Mouse (Mus musculus) midbrain, embryonic 16.5 days (tissue): ENCODE measurements around the gene Arid3a. TPM values are rescaled to one million over a fixed set of nuclear protein-coding genes. Genes with fewer than 3 reads are reported as not detected.

ENCODE experiments used
- ATAC-seq: fragments of 200-750 bp; cut with Nextera tagmentation; 2 replicates; pipeline ENCODE4 v1.8.0; 2017; ENCODE audit warnings: moderate TSS enrichment
- H3K27ac ChIP-seq: fragments of 300-500 bp; sonication (generic); 2 replicates; pipeline ENCODE4 v1.5.1; 2014; ENCODE audit warnings: mild to moderate bottlenecking, low read length, mixed read lengths
- H3K27me3 ChIP-seq: fragments of 300-500 bp; sonication (generic); 2 replicates; pipeline ENCODE4 v1.6.1; 2014; ENCODE audit warnings: low read depth, low read length, mixed read lengths; ENCODE audit not compliant: control insufficient read depth, insufficient read depth
- H3K36me3 ChIP-seq: fragments of 300-500 bp; sonication (generic); 2 replicates; pipeline ENCODE4 v1.6.1; 2014; ENCODE audit warnings: mild to moderate bottlenecking, low read length, moderate library complexity, mixed read lengths; ENCODE audit not compliant: control insufficient read depth, insufficient read depth
- H3K4me1 ChIP-seq: fragments of 300-500 bp; sonication (generic); 2 replicates; pipeline ENCODE4 v1.6.1; 2014; ENCODE audit warnings: mild to moderate bottlenecking, low read length, mixed read lengths; ENCODE audit not compliant: control insufficient read depth, insufficient read depth
- H3K4me2 ChIP-seq: fragments of 300-500 bp; sonication (generic); 2 replicates; pipeline ENCODE4 v1.6.1; 2014; ENCODE audit warnings: mild to moderate bottlenecking, low read length, mixed read lengths
- H3K4me3 ChIP-seq: fragments of 300-500 bp; sonication (generic); 2 replicates; pipeline ENCODE4 v1.5.1; 2014; ENCODE audit warnings: low read depth, mild to moderate bottlenecking, low read length, moderate library complexity, mixed read lengths
- H3K9ac ChIP-seq: fragments of 300-500 bp; sonication (generic); 2 replicates; pipeline ENCODE4 v1.6.1; 2014; ENCODE audit warnings: low read depth, low read length, mixed read lengths
- H3K9me3 ChIP-seq: fragments of 300-500 bp; sonication (generic); replicated peaks from 2 replicates; pipeline ENCODE4 v1.6.1; 2014; ENCODE audit warnings: mild to moderate bottlenecking, low read length, mixed read lengths; ENCODE audit not compliant: control insufficient read depth, poor library complexity, severe bottlenecking
- WGBS: fragments of 180-500 bp; shearing (Covaris S2); extraction: QIAGEN DNeasy Blood & Tissue Kit; methylation state at CpG from one replicate; pipeline ENCODE4 v1.1.7; 2014; 5-methylcytosine and 5-hydroxymethylcytosine counted together
- polyA plus RNA-seq: library from polyadenylated mRNA; unstranded; fragments of >200 nt; fragmentation: Nextera tagmentation; extraction: Ambion mirVana; gene quantifications from 2 replicates; pipeline ENCODE4 v1.2.1, GENCODE M21; 2015

Gene Arid3a
- polyA plus RNA-seq, 1 experiment from 2014 or later: 2.2 TPM

DNA sequence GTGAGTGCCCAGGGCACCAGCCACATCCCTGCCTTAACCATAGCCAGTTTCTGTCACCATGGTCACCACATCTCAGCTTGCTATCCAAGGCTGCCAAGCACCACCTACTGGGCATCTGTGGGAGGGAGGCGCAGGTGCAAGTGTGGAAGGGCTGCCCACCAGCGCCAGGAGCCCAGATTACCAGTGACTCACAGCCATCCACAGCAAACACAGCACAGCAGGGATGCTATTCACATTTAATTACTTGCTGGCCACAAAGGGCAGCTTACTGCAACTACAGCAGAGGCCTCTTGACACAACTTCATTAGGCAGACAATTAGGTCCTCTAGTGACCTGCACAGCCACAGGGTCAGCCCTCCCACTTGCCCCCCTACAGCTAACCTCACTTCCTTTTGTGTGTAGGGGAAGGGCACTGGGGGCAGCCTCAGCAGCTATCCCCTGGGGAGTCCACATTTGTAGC is 25.9 kb upstream of the Arid3a start:
- Histone ChIP-seq H3K4me3 (no peak overlapping the region), H3K9me3 (no peaks in the 10 kb centered on the region), H3K27ac (peak overlapping the region; percentile 55; the same call in 1 of the 2 replicates), H3K27me3 (no peaks in the 10 kb centered on the region), H3K36me3 (peaks cover 26% of the 10 kb centered on the region), H3K4me1 (no peaks in the 10 kb centered on the region), H3K4me2 (no peak overlapping the region), H3K9ac (no peak overlapping the region)
- WGBS: 14% methylated on average over 2 of the region's 2 CpGs
- ATAC-seq: peak; percentile 55

DNA sequence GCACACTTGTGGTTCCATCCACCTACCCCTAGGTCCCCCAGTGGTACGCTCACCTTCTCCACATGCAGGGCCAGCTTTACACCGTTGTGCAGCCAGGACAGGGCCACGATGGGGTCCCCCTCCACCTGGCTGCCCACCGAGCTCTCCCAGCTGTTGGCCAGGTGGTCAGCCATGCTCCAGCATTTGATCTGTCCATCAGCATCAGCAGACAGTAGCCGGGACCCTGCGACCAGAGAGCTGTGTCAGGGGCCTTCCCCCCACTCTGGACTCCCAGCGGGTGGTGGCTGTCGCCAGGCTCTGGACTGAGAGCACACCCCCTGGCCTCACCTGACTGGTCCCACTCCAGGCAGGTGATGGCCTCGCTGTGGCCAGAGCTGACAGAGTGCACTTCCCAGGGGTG is 20.1 kb upstream of the Arid3a start:
- Histone ChIP-seq H3K4me2 (no peak overlapping the region), H3K9me3 (no peaks in the 10 kb centered on the region), H3K9ac (no peak overlapping the region), H3K27me3 (no peaks in the 10 kb centered on the region), H3K4me1 (peaks cover 5% of the 10 kb centered on the region; the same call in 1 of the 2 replicates), H3K36me3 (peaks cover 20% of the 10 kb centered on the region; the same call in 1 of the 2 replicates), H3K4me3 (no peak overlapping the region), H3K27ac (no peak overlapping the region)
- no peak for ATAC-seq
- 90% methylated on average over 9 of the region's 9 CpGs for WGBS

DNA sequence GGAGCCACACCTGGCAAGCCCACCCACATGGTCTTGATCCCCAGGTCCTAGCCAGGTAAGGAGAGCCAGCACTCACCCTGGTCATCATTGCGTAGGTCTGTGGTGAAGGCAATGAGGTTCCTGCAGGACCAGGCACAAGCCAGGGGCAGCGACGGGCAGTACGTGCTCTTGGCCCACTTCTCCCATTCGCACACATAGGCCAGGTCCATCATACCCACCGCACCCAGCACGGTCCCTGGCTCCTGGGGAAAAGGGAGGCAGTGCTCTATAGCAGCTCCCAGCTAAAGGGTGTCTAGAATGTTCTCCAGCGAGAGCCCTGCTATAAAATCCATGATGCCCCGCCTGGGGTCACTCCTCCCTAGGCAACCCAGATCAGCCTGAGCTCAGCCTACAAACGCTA is 19.4 kb upstream of the Arid3a start:
- Histone ChIP-seq H3K9ac (no peak overlapping the region), H3K9me3 (no peaks in the 10 kb centered on the region), H3K27ac (no peak overlapping the region), H3K36me3 (peaks cover 25% of the 10 kb centered on the region; the same call in 1 of the 2 replicates), H3K27me3 (no peaks in the 10 kb centered on the region), H3K4me3 (no peak overlapping the region), H3K4me1 (peaks cover 5% of the 10 kb centered on the region; the same call in 1 of the 2 replicates), H3K4me2 (no peak overlapping the region)
- no peak for ATAC-seq
- 94% methylated on average over 10 of the region's 10 CpGs for WGBS

DNA sequence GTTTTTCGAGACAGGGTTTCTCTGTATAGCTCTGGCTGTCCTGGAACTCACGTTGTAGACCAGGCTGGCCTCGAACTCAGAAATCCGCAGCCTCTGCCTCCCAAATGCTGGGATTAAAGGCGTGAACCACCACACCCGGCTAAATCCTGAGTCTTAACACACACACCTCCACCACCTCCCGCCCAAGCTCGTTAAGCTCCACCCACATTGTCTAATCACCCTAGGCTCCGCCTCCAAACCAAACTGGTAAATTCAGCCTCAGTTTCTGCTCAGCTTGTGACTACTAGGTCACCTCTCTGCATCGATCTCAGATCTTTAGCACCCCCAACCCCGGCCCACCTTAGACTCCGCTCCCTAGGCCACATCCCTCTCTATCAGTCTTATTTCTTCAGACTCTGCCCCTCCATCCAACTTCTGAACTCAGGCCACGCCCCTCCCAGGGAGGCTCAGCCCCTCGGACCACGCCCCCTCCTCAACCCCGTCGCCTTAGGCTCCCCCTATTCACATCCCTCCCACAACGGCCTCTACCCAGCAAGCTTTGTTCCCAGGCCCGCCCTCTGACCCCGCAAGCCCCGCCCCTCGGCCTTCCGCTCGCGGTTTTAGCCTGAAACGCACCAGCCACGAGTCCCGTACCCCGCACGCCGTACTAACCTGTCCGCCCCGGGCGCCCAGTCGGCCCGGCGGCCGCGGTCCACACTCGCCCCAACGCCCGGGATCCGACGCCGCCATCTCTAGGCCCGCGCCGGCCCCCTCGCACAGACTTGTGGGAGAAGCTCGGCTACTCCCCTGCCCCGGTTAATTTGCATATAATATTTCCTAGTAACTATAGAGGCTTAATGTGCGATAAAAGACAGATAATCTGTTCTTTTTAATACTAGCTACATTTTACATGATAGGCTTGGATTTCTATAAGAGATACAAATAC is 18.4 kb upstream of the Arid3a start, which contains the start of gene Med16:
Gene Med16 (minus strand): TSS at position 757 of the 925 bp plus-strand sequence.
- 1% methylated on average over 52 of the region's 52 CpGs for WGBS
- peaks cover 24% of the 10 kb centered on the region; the same call in 1 of the 2 replicates for H3K36me3 ChIP-seq
- H3K27ac ChIP-seq: peak within 1 kb of the TSS; percentile 99
- H3K9me3 ChIP-seq: no peaks in the 10 kb centered on the region
- peak within 1 kb of the TSS; percentile 97 for H3K9ac ChIP-seq
- peak within 1 kb of the TSS; percentile 84 for H3K4me3 ChIP-seq
- H3K27me3 ChIP-seq: no peaks in the 10 kb centered on the region
- peak; percentile 88 for ATAC-seq
- H3K4me2 ChIP-seq: peak within 1 kb of the TSS; percentile 56
- peaks cover 5% of the 10 kb centered on the region; the same call in 1 of the 2 replicates for H3K4me1 ChIP-seq

- peak overlapping the region; percentile 60 for H3K9ac ChIP-seq
- peak; percentile 69 for ATAC-seq
Observed at GRCm38 (mm10) chr10:79909092-79909922, 17.5 kb upstream of the Arid3a start.

DNA sequence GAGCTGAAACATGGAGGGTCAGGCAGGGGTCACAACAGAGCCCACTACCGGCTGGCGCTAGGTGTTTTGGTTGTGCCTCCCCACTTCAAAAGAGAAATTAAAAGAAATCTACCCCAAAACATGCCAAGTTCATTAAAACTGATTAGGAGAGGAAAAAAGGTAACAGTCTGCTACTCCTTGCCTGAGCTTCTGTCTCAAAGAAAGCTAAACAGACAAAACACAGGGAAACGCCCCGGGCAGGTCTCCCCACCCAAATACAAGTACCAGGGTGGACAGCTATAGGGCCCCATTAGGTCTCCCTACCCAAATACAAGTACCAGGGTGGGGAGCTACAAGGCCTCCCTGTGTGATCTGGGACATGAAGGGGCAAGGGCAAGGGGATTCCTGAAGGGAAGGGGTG is 16.3 kb upstream of the Arid3a start, which contains the start of gene Gm26602:
Gene Gm26602 (plus strand): TSS at position 301 of the 400 bp plus-strand sequence.
- ATAC-seq: no peak
- Histone ChIP-seq H3K27ac (peak within 1 kb of the TSS; percentile 99), H3K9me3 (no peaks in the 10 kb centered on the region), H3K4me1 (peaks cover 18% of the 10 kb centered on the region), H3K36me3 (peaks cover 16% of the 10 kb centered on the region; the same call in 1 of the 2 replicates), H3K4me2 (no peak within 1 kb of the TSS), H3K4me3 (no peak within 1 kb of the TSS), H3K9ac (no peak within 1 kb of the TSS; the same call in 1 of the 2 replicates), H3K27me3 (no peaks in the 10 kb centered on the region)
- WGBS: 97% methylated on average over 4 of the region's 4 CpGs

More at GRCm38 (mm10) chr10:79909092-79909922, 17.5 kb upstream of the Arid3a start:
- Histone ChIP-seq H3K4me1 (peaks cover 9% of the 10 kb centered on the region; the same call in 1 of the 2 replicates), H3K27me3 (no peaks in the 10 kb centered on the region), H3K4me3 (peak overlapping the region; percentile 22), H3K27ac (peak overlapping the region; percentile 99), H3K36me3 (peaks cover 24% of the 10 kb centered on the region; the same call in 1 of the 2 replicates), H3K4me2 (peak overlapping the region; percentile 42), H3K9me3 (no peaks in the 10 kb centered on the region)
- WGBS: 24% methylated on average over 14 of the region's 14 CpGs

DNA sequence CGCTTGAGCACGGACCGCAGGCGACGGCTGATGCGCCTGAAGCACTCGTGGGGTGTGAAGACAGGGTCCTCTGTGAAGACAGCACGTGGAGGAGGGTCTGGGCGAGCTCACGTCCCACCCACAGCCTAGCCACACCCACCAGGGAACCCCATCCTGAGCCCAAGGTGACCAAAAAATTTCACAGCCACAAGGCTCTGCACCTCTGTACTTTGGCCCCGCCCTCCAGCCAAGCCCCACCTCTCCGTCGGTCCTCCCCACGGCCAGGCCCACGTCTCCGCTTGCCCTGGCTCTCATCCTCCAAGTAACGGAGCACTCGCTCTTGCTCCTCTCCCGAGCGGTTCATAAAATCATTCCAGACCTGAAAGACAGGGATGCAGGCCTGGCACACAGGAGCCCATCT is 14.4 kb upstream of the Arid3a start:
- Histone ChIP-seq H3K27ac (no peak overlapping the region), H3K27me3 (no peaks in the 10 kb centered on the region), H3K4me3 (no peak overlapping the region), H3K9me3 (no peaks in the 10 kb centered on the region), H3K36me3 (peaks cover 10% of the 10 kb centered on the region; the same call in 1 of the 2 replicates), H3K4me2 (no peak overlapping the region), H3K4me1 (peaks cover 30% of the 10 kb centered on the region), H3K9ac (no peak overlapping the region)
- WGBS: 71% methylated on average over 20 of the region's 20 CpGs
- no peak for ATAC-seq

DNA sequence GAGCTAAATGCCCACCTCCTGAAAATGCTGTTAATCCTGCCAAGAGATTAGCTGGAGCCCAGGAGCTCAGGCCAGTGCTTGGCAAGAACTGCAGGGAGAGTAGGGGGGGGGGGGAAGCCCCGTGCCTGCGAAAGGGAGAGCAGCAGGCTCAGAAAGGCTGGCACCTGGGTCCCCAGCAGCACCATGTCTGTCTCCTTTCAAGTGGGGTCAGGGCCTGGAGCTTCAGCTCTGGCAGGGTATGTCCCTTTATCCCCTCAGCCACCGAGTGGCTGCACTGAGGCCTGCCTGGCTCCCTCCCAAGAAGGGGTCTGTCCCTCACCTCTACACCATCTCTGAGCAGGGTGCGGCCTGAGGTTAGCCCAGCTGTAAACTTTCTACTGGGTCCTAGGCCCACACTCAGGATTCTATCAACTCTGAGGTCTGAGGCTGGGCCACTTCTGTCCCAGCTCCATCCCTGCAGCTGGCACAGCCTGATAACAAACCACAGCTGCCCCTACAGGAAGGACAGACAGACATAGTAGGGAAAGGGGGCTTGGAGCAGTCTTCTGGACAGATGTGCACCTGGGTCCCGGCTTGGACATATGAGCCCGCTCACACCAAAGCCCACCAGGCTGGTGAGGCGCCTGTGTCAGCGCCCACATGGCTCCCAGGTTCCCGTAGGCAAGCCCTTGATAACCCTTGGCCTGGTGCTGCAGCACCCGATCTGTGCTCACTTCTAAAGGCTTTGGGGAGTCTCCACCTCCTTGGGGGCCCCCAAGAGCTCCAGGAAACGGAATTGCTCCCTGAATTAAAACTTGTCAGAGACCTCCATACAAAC is 12.5 kb upstream of the Arid3a start:
- peak overlapping the region; percentile 16; the same call in 1 of the 2 replicates for H3K9ac ChIP-seq

More for the DNA sequence above, 12.5 kb upstream of the Arid3a start:
- WGBS: 65% methylated on average over 9 of the region's 11 CpGs
- no peak for ATAC-seq
- H3K36me3 ChIP-seq: peaks cover 10% of the 10 kb centered on the region; the same call in 1 of the 2 replicates
- H3K9me3 ChIP-seq: no peaks in the 10 kb centered on the region
- peaks cover 19% of the 10 kb centered on the region for H3K27me3 ChIP-seq
- peaks cover 30% of the 10 kb centered on the region for H3K4me1 ChIP-seq
- no peak overlapping the region for H3K4me3 ChIP-seq
- 0 out of 2 replicates have a peak overlapping the region, but pooled peaks have one; percentile 4 for H3K4me2 ChIP-seq
- no peak overlapping the region for H3K27ac ChIP-seq
